Mouse (Mus musculus): ENCODE results near the gene Col4a1. TPM values are rescaled to one million over a fixed set of nuclear protein-coding genes. Genes with fewer than 3 reads are reported as not detected.

Gene Col4a1
- total RNA-seq, 2 experiments from 2014 or later, result 250 to 364 TPM

- no peak for DNase-seq (ENCODE audit: low spot score in 2 of 2)
Measured at GRCm38 (mm10) chr8:11304027-11304601, 8.5 kb downstream of the Col4a1 start.

- DNase-seq (ENCODE audit: low spot score in 2 of 2), result no peak
Measured at GRCm38 (mm10) chr8:11300436-11300835, 12.2 kb downstream of the Col4a1 start.

GRCm38 (mm10) chr8:11299317-11299602 lies 13.4 kb downstream of the Col4a1 start:
- no peak for DNase-seq (ENCODE audit: low spot score in 2 of 2)

GRCm38 (mm10) chr8:11298531-11299316 lies 13.9 kb downstream of the Col4a1 start:
- DNase-seq (ENCODE audit: low spot score in 2 of 2), result no peak

- DNase-seq (ENCODE audit: low spot score in 2 of 2), result no peak
Measured at GRCm38 (mm10) chr8:11297141-11297838, 15.3 kb downstream of the Col4a1 start.

GRCm38 (mm10) chr8:11296282-11296943 lies 16.2 kb downstream of the Col4a1 start:
- no peak for DNase-seq (ENCODE audit: low spot score in 2 of 2)

- DNase-seq (ENCODE audit: low spot score in 2 of 2), result no peak
Measured at GRCm38 (mm10) chr8:11292611-11293010, 20.0 kb downstream of the Col4a1 start.

GRCm38 (mm10) chr8:11290533-11290932 lies 22.1 kb downstream of the Col4a1 start:
- no peak for DNase-seq (ENCODE audit: low spot score in 2 of 2)

GRCm38 (mm10) chr8:11288286-11288685 lies 24.3 kb downstream of the Col4a1 start:
- no peak for DNase-seq (ENCODE audit: low spot score in 2 of 2)

- no peak for DNase-seq (ENCODE audit: low spot score in 2 of 2)
Measured at GRCm38 (mm10) chr8:11287139-11287538, 25.5 kb downstream of the Col4a1 start.

- DNase-seq (ENCODE audit: low spot score in 2 of 2), result no peak
Measured at GRCm38 (mm10) chr8:11285437-11285836, 27.2 kb downstream of the Col4a1 start.

- no peak for DNase-seq (ENCODE audit: low spot score in 2 of 2)
Measured at GRCm38 (mm10) chr8:11283217-11283616, 29.4 kb downstream of the Col4a1 start.

GRCm38 (mm10) chr8:11282696-11283095 lies 29.9 kb downstream of the Col4a1 start:
- no peak for DNase-seq (ENCODE audit: low spot score in 2 of 2)

GRCm38 (mm10) chr8:11282139-11282538 lies 30.5 kb downstream of the Col4a1 start:
- no peak for DNase-seq (ENCODE audit: low spot score in 2 of 2)

- DNase-seq (ENCODE audit: low spot score in 2 of 2), result no peak
Measured at GRCm38 (mm10) chr8:11280721-11281268, 31.8 kb downstream of the Col4a1 start.

GRCm38 (mm10) chr8:11279296-11279826 lies 33.3 kb downstream of the Col4a1 start:
- no peak for DNase-seq (ENCODE audit: low spot score in 2 of 2)

- DNase-seq (ENCODE audit: low spot score in 2 of 2), result no peak
Measured at GRCm38 (mm10) chr8:11278101-11278611, 34.5 kb downstream of the Col4a1 start.

- DNase-seq (ENCODE audit: low spot score in 2 of 2), result no peak
Measured at GRCm38 (mm10) chr8:11277602-11278051, 35.0 kb downstream of the Col4a1 start.

- DNase-seq (ENCODE audit: low spot score in 2 of 2), result no peak
Measured at GRCm38 (mm10) chr8:11276286-11276685, 36.3 kb downstream of the Col4a1 start.

- DNase-seq (ENCODE audit: low spot score in 2 of 2), result no peak
Measured at GRCm38 (mm10) chr8:11274415-11274814, 38.2 kb downstream of the Col4a1 start.
